ENCODE assay signal across 19 mouse cellular contexts in genomic region chr12:54791465-54791864, GRCm38 (mm10). TPM values are rescaled to one million over a fixed set of nuclear protein-coding genes. Genes with fewer than 3 reads are reported as not detected.
A peak's percentile ranks its signal among the peaks of the same experiment; 100 is the strongest.
DNase-seq lines count a peak whose midpoint lies in the region; ATAC-seq lines count a peak whose summit lies in the region.
"Had no signal": no experiment of that assay in that cellular context is flagged by ENCODE, and none has a peak within 500 bp of the region (broad histone marks: within the 10 kb centered on the region; RNA-seq: fewer than 3 reads in every experiment).

No protein-coding gene starts in this region.

- H3K4me1 ChIP-seq in neural tube, embryonic 13.5 days (replicated peaks) = peaks cover 57% of the 10 kb centered on the region
- peaks cover 20% of the 10 kb centered on the region for H3K4me1 ChIP-seq in embryonic facial prominence, embryonic 14.5 days (ENCODE audit: control insufficient read depth, insufficient read depth, low read length)

- no peak overlapping the region for H3K4me2 ChIP-seq in neural tube, embryonic 13.5 days
- no peak overlapping the region for H3K4me2 ChIP-seq in embryonic facial prominence, embryonic 14.5 days (ENCODE audit: low read depth, low read length)
- H3K4me2 ChIP-seq: heart, embryonic 15.5 days; hindbrain, embryonic 13.5 days; intestine, embryonic 15.5 days had no signal

- intact Hi-C loops in heart, postnatal 10 days (cut with DNase I) = no loop called here

- H3K27me3 ChIP-seq in neural tube, embryonic 13.5 days = no peaks in the 10 kb centered on the region
- H3K27me3 ChIP-seq in embryonic facial prominence, embryonic 14.5 days (replicated peaks; ENCODE audit: control insufficient read depth, insufficient read depth, low read length) = no peaks in the 10 kb centered on the region
- H3K27me3 ChIP-seq: heart, embryonic 15.5 days; hindbrain, embryonic 13.5 days; intestine, embryonic 15.5 days had no signal

- H3K9me3 ChIP-seq in neural tube, embryonic 13.5 days = no peaks in the 10 kb centered on the region
- no peaks in the 10 kb centered on the region for H3K9me3 ChIP-seq in embryonic facial prominence, embryonic 14.5 days (ENCODE audit: control insufficient read depth, low read length)
- H3K9me3 ChIP-seq: heart, embryonic 15.5 days; hindbrain, embryonic 13.5 days; intestine, embryonic 15.5 days had no signal

- ATAC-seq in neural tube, embryonic 13.5 days (ENCODE audit: low read depth) = no peak
- no peak for ATAC-seq in embryonic facial prominence, embryonic 14.5 days (ENCODE audit: low read depth)
- ATAC-seq in megakaryocyte progenitor cell, adult 5-6 weeks (replicated peaks; ENCODE audit: poor library complexity) = no peak
- ATAC-seq: intestine, embryonic 15.5 days had no signal

- H3K4me3 ChIP-seq in neural tube, embryonic 13.5 days = no peak overlapping the region
- H3K4me3 ChIP-seq in embryonic facial prominence, embryonic 14.5 days (ENCODE audit: low read depth, low read length) = no peak overlapping the region
- H3K4me3 ChIP-seq: heart, embryonic 15.5 days; hindbrain, embryonic 13.5 days; intestine, embryonic 15.5 days had no signal

- no peak overlapping the region for H3K9ac ChIP-seq in neural tube, embryonic 13.5 days
- no peak overlapping the region for H3K9ac ChIP-seq in embryonic facial prominence, embryonic 14.5 days (ENCODE audit: low read depth, low read length)
- H3K9ac ChIP-seq: heart, embryonic 15.5 days; hindbrain, embryonic 13.5 days; intestine, embryonic 15.5 days; liver, embryonic 14.5 days had no signal

- 0 out of 2 replicates have a peak, but pooled peaks cover 21% of the 10 kb centered on the region for H3K36me3 ChIP-seq in neural tube, embryonic 13.5 days
- H3K36me3 ChIP-seq in embryonic facial prominence, embryonic 14.5 days (ENCODE audit: control insufficient read depth, insufficient read depth, low read length) = 0 out of 2 replicates have a peak, but pooled peaks cover 11% of the 10 kb centered on the region
- H3K36me3 ChIP-seq: heart, embryonic 15.5 days had no signal

- peak; percentile 85 for DNase-seq in heart, adult 11 months
- DNase-seq in heart, postnatal 10 days = no peak
- DNase-seq in kidney, postnatal 36 days = peak; percentile 30 to 51
- DNase-seq in kidney, postnatal 10 days = no peak
- DNase-seq in neural tube, embryonic 10.5 days (ENCODE audit: extremely low spot score, low spot score) = no peak
- peak; percentile 23 for DNase-seq in embryonic facial prominence, embryonic 14.5 days (ENCODE audit: low spot score)
- DNase-seq: adrenal gland, postnatal 25 days; cerebellum, adult 2 months; gastrocnemius, postnatal 10 days; layer of hippocampus, postnatal 36 days; midbrain, embryonic 14.5 days; thymus, postnatal 25 days had no signal

- 84% methylated on average over 8 of the region's 8 CpGs for WGBS in neural tube, embryonic 13.5 days
- 76% methylated on average over 8 of the region's 8 CpGs for WGBS in embryonic facial prominence, embryonic 14.5 days

- peak overlapping the region; percentile 28; the same call in 1 of the 2 replicates for H3K27ac ChIP-seq in neural tube, embryonic 13.5 days (replicated peaks)
- no peak overlapping the region for H3K27ac ChIP-seq in embryonic facial prominence, embryonic 14.5 days (replicated peaks; ENCODE audit: low read depth, low read length)
- H3K27ac ChIP-seq: heart, embryonic 15.5 days; hindbrain, embryonic 13.5 days; intestine, embryonic 15.5 days; liver, embryonic 14.5 days; macrophage had no signal

RNA-seq across cellular contexts. Expression of gene Snx6, which starts 4.0 kb away (rescaled TPM):
- 10 to 100 TPM; 49.7 to 52.9 TPM for total RNA-seq in heart, postnatal 10 days (2021)
- polyA plus RNA-seq in neural tube, embryonic 13.5 days (2015; fragmentation: Nextera tagmentation; extraction: Ambion mirVana) = 168 and 182 TPM in 2 replicates
- polyA plus RNA-seq in embryonic facial prominence, embryonic 14.5 days (2014; fragmentation: Nextera tagmentation; extraction: Ambion mirVana) = 171 and 183 TPM in 2 replicates
- total RNA-seq in megakaryocyte progenitor cell, adult 5-6 weeks (2015) = 66.3 and 70.5 TPM in 2 replicates
- total RNA-seq in megakaryocyte progenitor cell, adult 5-6 weeks (2017) = 71.7 and 80.0 TPM in 2 replicates

Comparison
In these comparisons a context has a peak if more than half of its experiments do, and no peak if none do; other contexts are left out.
1. DNase-seq: peak in heart, adult 11 months (single experiment), kidney, postnatal 36 days (2 of 2) and embryonic facial prominence, embryonic 14.5 days (single experiment); none in heart, postnatal 10 days (0 of 2), kidney, postnatal 10 days (single experiment) and neural tube, embryonic 10.5 days (single experiment).